Mouse (Mus musculus) telencephalon, adult 2 months (tissue): Measurements from ENCODE around the gene Hyls1.
"Not testable (repeated sequence)": the region's sequence is repeated elsewhere in the genome, so short reads cannot be mapped to it uniquely, and the experiment has no call there.

ENCODE experiments used
- DNase-seq: peaks from one replicate; pipeline ENCODE4 v3.0.0-alpha.2; 2011; ENCODE audit warnings: low read depth, low spot score

Hyls1 gene

GRCm38 (mm10) chr9:35569571-35570534 lies at the start of gene Hyls1, which contains the start of gene Pate2:
Gene Hyls1 (minus strand): TSS chr9:35570398.
Gene Pate2 (plus strand): TSS chr9:35570284.
- peak; percentile 97 for DNase-seq

- not testable (repeated sequence) for DNase-seq
Measured at GRCm38 (mm10) chr9:35616784-35617183, 46.6 kb upstream of the Hyls1 start.

- DNase-seq: no peak
Measured at GRCm38 (mm10) chr9:35614005-35614404, 43.8 kb upstream of the Hyls1 start.

GRCm38 (mm10) chr9:35611841-35612240 lies 41.6 kb upstream of the Hyls1 start, which contains the start of gene Pate4:
Gene Pate4 (minus strand): TSS chr9:35611941.
- DNase-seq: no peak

- peak; percentile 40 for DNase-seq
Measured at GRCm38 (mm10) chr9:35607647-35608405, 37.6 kb upstream of the Hyls1 start.

- no peak for DNase-seq
Measured at GRCm38 (mm10) chr9:35592903-35593302, 22.7 kb upstream of the Hyls1 start.

- DNase-seq: no peak
Measured at GRCm38 (mm10) chr9:35587674-35588073, 17.5 kb upstream of the Hyls1 start.

- DNase-seq: no peak
Measured at GRCm38 (mm10) chr9:35574416-35574815, 4.2 kb upstream of the Hyls1 start.

GRCm38 (mm10) chr9:35570663-35571062 lies 465 bp upstream of the Hyls1 start:
- DNase-seq: no peak

- no peak for DNase-seq
Measured at GRCm38 (mm10) chr9:35567995-35568394, 2.2 kb downstream of the Hyls1 start.

GRCm38 (mm10) chr9:35564536-35565240 lies 5.5 kb downstream of the Hyls1 start:
- no peak for DNase-seq

GRCm38 (mm10) chr9:35561583-35561982 lies 8.6 kb downstream of the Hyls1 start:
- no peak for DNase-seq

GRCm38 (mm10) chr9:35561076-35561475 lies 9.1 kb downstream of the Hyls1 start:
- no peak for DNase-seq

- peak; percentile 83 for DNase-seq
Measured at GRCm38 (mm10) chr9:35559009-35559890, 10.9 kb downstream of the Hyls1 start.

- DNase-seq: no peak
Measured at GRCm38 (mm10) chr9:35558257-35559008, 11.8 kb downstream of the Hyls1 start, which contains the start of the genes Ddx25 and Pus3. Gene Ddx25 (minus strand): TSS chr9:35558528. Gene Pus3 (plus strand): TSS chr9:35558595.

- no peak for DNase-seq
Measured at GRCm38 (mm10) chr9:35556494-35557102, 13.6 kb downstream of the Hyls1 start.

GRCm38 (mm10) chr9:35548455-35548854 lies 21.7 kb downstream of the Hyls1 start:
- no peak for DNase-seq

GRCm38 (mm10) chr9:35546745-35547144 lies 23.5 kb downstream of the Hyls1 start:
- no peak for DNase-seq

- DNase-seq: no peak
Measured at GRCm38 (mm10) chr9:35545704-35546103, 24.5 kb downstream of the Hyls1 start.
